Mouse (Mus musculus) heart, embryonic 10.5 days (tissue): Measurements from ENCODE around the gene Klk1b11. TPM values are rescaled to one million over a fixed set of nuclear protein-coding genes. Genes with fewer than 3 reads are reported as not detected.

Source experiments
- polyA plus RNA-seq: library from polyadenylated mRNA; unstranded; fragments of >200 nt; fragmentation: Nextera tagmentation; extraction: Ambion mirVana; gene quantifications from 2 replicates; pipeline ENCODE4 v1.2.1, GENCODE M21; 2016

The Klk1b11 gene
- polyA plus RNA-seq, 1 experiment from 2014 or later, result not detected

Other genes starting within 250 kb of the Klk1b11 start
- not detected in 2 replicates for gene Klk12, start 227.0 kb upstream of the Klk1b11 start, polyA plus RNA-seq
- not detected in 2 replicates for gene Klk11, start 221.3 kb upstream of the Klk1b11 start, polyA plus RNA-seq
- gene Klk10, start 214.8 kb upstream of the Klk1b11 start, polyA plus RNA-seq, result 0.20 and 0.28 TPM in 2 replicates
- not detected in 2 replicates for gene Klk9, start 204.0 kb upstream of the Klk1b11 start, polyA plus RNA-seq
- gene Klk8, start 198.3 kb upstream of the Klk1b11 start, polyA plus RNA-seq, result 25.2 and 28.5 TPM in 2 replicates
- not detected in 2 replicates for gene Klk7, start 184.6 kb upstream of the Klk1b11 start, polyA plus RNA-seq
- not detected in 2 replicates for gene Klk6, start 171.4 kb upstream of the Klk1b11 start, polyA plus RNA-seq
- gene Klk5, start 153.9 kb upstream of the Klk1b11 start, polyA plus RNA-seq, result 0.14 TPM in 1 of 2 replicates, not detected in the other
- 0.10 TPM in 1 of 2 replicates, not detected in the other for gene Klk4, start 114.7 kb upstream of the Klk1b11 start, polyA plus RNA-seq
- not detected in 2 replicates for gene Klk15, start 62.1 kb upstream of the Klk1b11 start, polyA plus RNA-seq
- not detected in 2 replicates for gene Klk1b8, start 45.2 kb upstream of the Klk1b11 start, polyA plus RNA-seq
- not detected in 2 replicates for gene Klk1b1, start 29.1 kb upstream of the Klk1b11 start, polyA plus RNA-seq
- not detected in 2 replicates for gene Klk1b9, start 19.8 kb upstream of the Klk1b11 start, polyA plus RNA-seq
- not detected in 2 replicates for gene Klk1b26, start 16.3 kb downstream of the Klk1b11 start, polyA plus RNA-seq
- gene Klk1b27, start 56.4 kb downstream of the Klk1b11 start, polyA plus RNA-seq, result not detected in 2 replicates
- not detected in 2 replicates for gene Klk1b21, start 106.5 kb downstream of the Klk1b11 start, polyA plus RNA-seq
- gene Klk1b22, start 116.8 kb downstream of the Klk1b11 start, polyA plus RNA-seq, result not detected in 2 replicates
- not detected in 2 replicates for gene Klk1b16, start 140.9 kb downstream of the Klk1b11 start, polyA plus RNA-seq
- not detected in 2 replicates for gene Klk1b24, start 192.4 kb downstream of the Klk1b11 start, polyA plus RNA-seq
- gene Klk1b3, start 202.3 kb downstream of the Klk1b11 start, polyA plus RNA-seq, result not detected in 2 replicates
- gene Klk1b4, start 211.6 kb downstream of the Klk1b11 start, polyA plus RNA-seq, result not detected in 2 replicates
- not detected in 2 replicates for gene Klk1b5, start 220.1 kb downstream of the Klk1b11 start, polyA plus RNA-seq
- 0.30 TPM in 1 of 2 replicates, not detected in the other for gene Klk1, start 229.5 kb downstream of the Klk1b11 start, polyA plus RNA-seq
- gene Gm36864, start 240.3 kb downstream of the Klk1b11 start, polyA plus RNA-seq, result not detected in 2 replicates